Mouse (Mus musculus) C2C12 (cell line): ENCODE data around the gene Abca4.

Experiments
- CTCF ChIP-seq: IDR thresholded peaks from one replicate; pipeline ENCODE4 v1.5.1; 2011; ENCODE audit not compliant: control insufficient read depth, insufficient read depth, insufficient read length
- MAX ChIP-seq: IDR thresholded peaks from one replicate; pipeline ENCODE4 v1.6.1; 2011; ENCODE audit warnings: mild to moderate bottlenecking, control low read depth
- MYOD1 ChIP-seq: IDR thresholded peaks from one replicate; pipeline ENCODE4 v1.6.1; 2011; ENCODE audit warnings: low read depth; ENCODE audit not compliant: control insufficient read depth, insufficient read length

DNA sequence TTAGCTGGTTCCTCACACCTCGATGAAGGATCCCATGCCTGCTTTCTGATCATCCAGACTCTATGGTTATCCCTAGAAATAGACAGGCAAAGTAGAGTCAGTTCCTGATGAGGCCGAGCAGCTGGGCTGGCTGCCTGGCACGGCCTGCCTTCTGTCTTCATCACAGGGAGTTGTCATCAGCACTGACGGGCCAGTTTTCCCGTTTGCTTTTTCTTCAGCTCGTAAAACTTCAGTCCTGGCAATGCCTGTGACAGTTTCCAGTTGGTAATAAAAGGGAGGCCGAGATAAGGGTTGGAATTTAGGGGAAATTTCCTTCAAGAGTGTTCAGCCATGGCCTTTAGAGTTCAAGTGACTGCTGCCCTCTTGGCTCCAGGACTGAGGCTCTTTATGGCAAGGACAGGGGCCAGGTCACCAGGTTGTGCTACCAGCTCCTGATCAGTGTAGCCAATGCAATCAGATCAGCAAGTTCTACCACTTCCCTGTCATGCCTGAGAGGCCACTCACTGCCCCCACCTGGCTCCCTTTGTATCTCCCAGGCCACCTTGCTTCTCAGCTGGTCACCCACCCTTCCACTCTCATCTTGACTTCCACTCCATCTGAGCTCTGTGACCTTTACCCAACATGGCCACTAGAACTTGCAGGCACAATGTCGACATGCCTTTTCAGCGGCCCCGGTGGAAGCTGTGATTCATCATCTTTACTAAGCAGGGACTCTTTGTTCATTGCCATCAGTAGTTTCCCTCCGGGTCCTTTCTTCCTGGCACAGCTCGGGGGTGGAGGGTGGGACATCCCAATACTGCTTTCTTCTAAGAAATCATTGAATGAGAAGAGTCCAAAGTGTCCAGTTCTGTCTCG lies 20.5 kb downstream of the Abca4 start:
- no peak for TF ChIP-seq CTCF
- no peak for TF ChIP-seq MAX
- peak; percentile 59 for TF ChIP-seq MYOD1
